ENCODE assay signal across 8 mouse cellular contexts in genomic region chrX:12155068-12155840, GRCm38 (mm10). TPM values are rescaled to one million over a fixed set of nuclear protein-coding genes. Genes with fewer than 3 reads are reported as not detected.
DNase-seq lines count a peak whose midpoint lies in the region; ATAC-seq and TF ChIP-seq lines count a peak whose summit lies in the region.

No protein-coding gene starts in this region.

- peak overlapping the region; percentile 54 for H3K4me2 ChIP-seq in kidney, embryonic 16.5 days (replicated peaks; ENCODE audit: low read depth, low read length)
- H3K4me2 ChIP-seq in embryonic facial prominence, embryonic 11.5 days (ENCODE audit: low read depth, low read length): peak overlapping the region; percentile 37
- H3K4me2 ChIP-seq in hindbrain, postnatal 0 days (ENCODE audit: low read depth, low read length): peak overlapping the region; percentile 53
- peak overlapping the region; percentile 42 for H3K4me2 ChIP-seq in midbrain, postnatal 0 days (ENCODE audit: low read depth, low read length, poor library complexity, severe bottlenecking)

- ATAC-seq in kidney, embryonic 16.5 days (ENCODE audit: low FRiP score, low TSS enrichment): no peak
- no peak for ATAC-seq in embryonic facial prominence, embryonic 11.5 days (replicated peaks; ENCODE audit: insufficient number of reproducible peaks, low FRiP score, low TSS enrichment, low read depth)
- ATAC-seq in hindbrain, postnatal 0 days: no peak
- ATAC-seq in midbrain, postnatal 0 days (ENCODE audit: low FRiP score): no peak

- H3K9me3 ChIP-seq in kidney, embryonic 16.5 days (ENCODE audit: low read length): no peaks in the 10 kb centered on the region
- H3K9me3 ChIP-seq in embryonic facial prominence, embryonic 11.5 days (replicated peaks; ENCODE audit: control insufficient read depth, low read length): no peaks in the 10 kb centered on the region
- H3K9me3 ChIP-seq in hindbrain, postnatal 0 days (ENCODE audit: low read length): no peaks in the 10 kb centered on the region
- no peaks in the 10 kb centered on the region for H3K9me3 ChIP-seq in midbrain, postnatal 0 days (ENCODE audit: low read length)

- no peak for TF ChIP-seq CTCF in hindbrain, postnatal 0 days (IDR thresholded peaks at IDR 0.05; ENCODE audit: low read depth)
- no peak for TF ChIP-seq CTCF in midbrain, postnatal 0 days (IDR thresholded peaks at IDR 0.05)

- WGBS in kidney, embryonic 16.5 days: 13% methylated on average over 30 of the region's 30 CpGs
- WGBS in embryonic facial prominence, embryonic 11.5 days: 7% methylated on average over 30 of the region's 30 CpGs
- 31% methylated on average over 27 of the region's 30 CpGs for WGBS in hindbrain, postnatal 0 days
- WGBS in midbrain, postnatal 0 days: 23% methylated on average over 27 of the region's 30 CpGs

- peaks cover 65% of the 10 kb centered on the region for H3K4me1 ChIP-seq in kidney, embryonic 16.5 days (ENCODE audit: insufficient read depth, low read length)
- H3K4me1 ChIP-seq in embryonic facial prominence, embryonic 11.5 days (ENCODE audit: control insufficient read depth, insufficient read depth, low read length): no peaks in the 10 kb centered on the region; the same call in none of the 2 replicates
- no peaks in the 10 kb centered on the region for H3K4me1 ChIP-seq in hindbrain, postnatal 0 days (ENCODE audit: insufficient read depth, low read length)
- H3K4me1 ChIP-seq in midbrain, postnatal 0 days (ENCODE audit: insufficient read depth, low read length): no peaks in the 10 kb centered on the region

- peak overlapping the region; percentile 43; the same call in 1 of the 2 replicates for H3K27ac ChIP-seq in kidney, embryonic 16.5 days (ENCODE audit: low read length)
- no peak overlapping the region for H3K27ac ChIP-seq in embryonic facial prominence, embryonic 11.5 days (replicated peaks; ENCODE audit: low read depth, low read length)
- no peak overlapping the region for H3K27ac ChIP-seq in hindbrain, postnatal 0 days
- no peak overlapping the region for H3K27ac ChIP-seq in midbrain, postnatal 0 days (ENCODE audit: low read depth, low read length)

- peaks cover 90% of the 10 kb centered on the region for H3K27me3 ChIP-seq in kidney, embryonic 16.5 days (ENCODE audit: insufficient read depth, low read length)
- H3K27me3 ChIP-seq in embryonic facial prominence, embryonic 11.5 days (ENCODE audit: control insufficient read depth, insufficient read depth, low read length): peaks cover 35% of the 10 kb centered on the region
- no peaks in the 10 kb centered on the region; the same call in 1 of the 2 replicates for H3K27me3 ChIP-seq in hindbrain, postnatal 0 days (ENCODE audit: insufficient read depth, low read length)
- peaks cover 19% of the 10 kb centered on the region; the same call in 1 of the 2 replicates for H3K27me3 ChIP-seq in midbrain, postnatal 0 days (ENCODE audit: insufficient read depth, low read length)

- peak overlapping the region; percentile 61 for H3K9ac ChIP-seq in kidney, embryonic 16.5 days (replicated peaks; ENCODE audit: low read length)
- no peak overlapping the region; the same call in 1 of the 2 replicates for H3K9ac ChIP-seq in embryonic facial prominence, embryonic 11.5 days (replicated peaks; ENCODE audit: low read length)
- H3K9ac ChIP-seq in hindbrain, postnatal 0 days (replicated peaks; ENCODE audit: low read length): no peak overlapping the region
- H3K9ac ChIP-seq in midbrain, postnatal 0 days (replicated peaks; ENCODE audit: low read length, poor library complexity, severe bottlenecking): no peak overlapping the region

- no peak for DNase-seq in kidney, adult 11 months
- DNase-seq in embryonic facial prominence, embryonic 11.5 days (ENCODE audit: low spot score): no peak
- DNase-seq in hindbrain, postnatal 0 days (ENCODE audit: low spot score): no peak
- DNase-seq in midbrain, postnatal 0 days (ENCODE audit: low spot score): no peak
- DNase-seq in cerebellum, adult 18-20 months: no peak
- no peak for DNase-seq in right cerebral cortex, postnatal 14 days
- no peak for DNase-seq in retina, postnatal 1 day

- no peaks in the 10 kb centered on the region for H3K36me3 ChIP-seq in kidney, embryonic 16.5 days (ENCODE audit: insufficient read depth, low read length)
- H3K36me3 ChIP-seq in embryonic facial prominence, embryonic 11.5 days (replicated peaks; ENCODE audit: control insufficient read depth, insufficient read depth, low read depth, low read length): no peaks in the 10 kb centered on the region
- no peaks in the 10 kb centered on the region for H3K36me3 ChIP-seq in hindbrain, postnatal 0 days (ENCODE audit: insufficient read depth, low read length)
- H3K36me3 ChIP-seq in midbrain, postnatal 0 days (ENCODE audit: insufficient read depth, low read length): no peaks in the 10 kb centered on the region

- peak overlapping the region; percentile 32 for H3K4me3 ChIP-seq in kidney, embryonic 16.5 days (ENCODE audit: low read length)
- no peak overlapping the region for H3K4me3 ChIP-seq in embryonic facial prominence, embryonic 11.5 days (ENCODE audit: low read depth, low read length)
- peak overlapping the region; percentile 21 for H3K4me3 ChIP-seq in hindbrain, postnatal 0 days (ENCODE audit: low read length)
- H3K4me3 ChIP-seq in midbrain, postnatal 0 days (ENCODE audit: low read depth, low read length): peak overlapping the region; percentile 20; the same call in 1 of the 2 replicates

RNA-seq across cellular contexts. Expression of gene Bcor, which starts 4.9 kb away (rescaled TPM):
- 16.7 and 19.9 TPM in 2 replicates for polyA plus RNA-seq in kidney, embryonic 16.5 days (2015; fragmentation: Nextera tagmentation; extraction: Ambion mirVana)
- 26.9 TPM in 2 replicates for polyA plus RNA-seq in embryonic facial prominence, embryonic 11.5 days (2014; fragmentation: Nextera tagmentation; extraction: Ambion mirVana)
- 22.6 and 27.3 TPM in 2 replicates for total RNA-seq in hindbrain, postnatal 0 days (2014; rRNA removed)
- polyA plus RNA-seq in hindbrain, postnatal 0 days (2015; fragmentation: Nextera tagmentation; extraction: Ambion mirVana): 8.8 and 10.3 TPM in 2 replicates
- 28.6 and 45.5 TPM in 2 replicates for total RNA-seq in midbrain, postnatal 0 days (2014; rRNA removed)
- 11.7 and 12.9 TPM in 2 replicates for polyA plus RNA-seq in midbrain, postnatal 0 days (2015; fragmentation: Nextera tagmentation; extraction: Ambion mirVana)
